Mouse (Mus musculus) hindbrain, embryonic 10.5 days (tissue): Measurements from ENCODE around the gene Dyrk1a. TPM values are rescaled to one million over a fixed set of nuclear protein-coding genes. Genes with fewer than 3 reads are reported as not detected.

Experiments used
- DNase-seq: peaks from one replicate; pipeline ENCODE4 v3.0.0-alpha.2; 2017; ENCODE audit warnings: low spot score
- H3K27ac ChIP-seq: fragments of 300-500 bp; sonication (generic); 2 replicates; pipeline ENCODE4 v1.5.1; 2016; ENCODE audit warnings: mild to moderate bottlenecking, moderate library complexity
- H3K27me3 ChIP-seq: fragments of 300-500 bp; sonication (generic); 2 replicates; pipeline ENCODE4 v1.6.1; 2016; ENCODE audit warnings: mild to moderate bottlenecking; ENCODE audit not compliant: poor library complexity, insufficient read depth, severe bottlenecking
- H3K36me3 ChIP-seq: fragments of 300-500 bp; sonication (generic); 2 replicates; pipeline ENCODE4 v1.6.1; 2016; ENCODE audit warnings: mild to moderate bottlenecking, moderate library complexity
- H3K4me1 ChIP-seq: fragments of 300-500 bp; sonication (generic); replicated peaks from 2 replicates; pipeline ENCODE4 v1.6.1; 2016; ENCODE audit warnings: mild to moderate bottlenecking
- H3K4me3 ChIP-seq: fragments of 300-500 bp; sonication (generic); 2 replicates; pipeline ENCODE4 v1.5.1; 2016; ENCODE audit warnings: mild to moderate bottlenecking, moderate library complexity
- H3K9me3 ChIP-seq: fragments of 300-500 bp; sonication (generic); 2 replicates; pipeline ENCODE4 v1.6.1; 2016; ENCODE audit warnings: mild to moderate bottlenecking, moderate library complexity
- WGBS: fragments of 180-500 bp; shearing (Covaris S2); methylation state at CpG from one replicate; pipeline ENCODE4 v1.1.7; 2016; 5-methylcytosine and 5-hydroxymethylcytosine counted together
- polyA plus RNA-seq: library from polyadenylated mRNA; unstranded; fragments of >200 nt; fragmentation: Nextera tagmentation; extraction: Ambion mirVana; gene quantifications from 2 replicates; pipeline ENCODE4 v1.2.1, GENCODE M21; 2016

The Dyrk1a gene
- polyA plus RNA-seq, 1 experiment from 2014 or later = 7.8 TPM

GRCm38 (mm10) chr16:94587461-94587860 lies 17.7 kb downstream of the Dyrk1a start:
- no peak overlapping the region for H3K4me3 ChIP-seq

GRCm38 (mm10) chr16:94588171-94588570 lies 18.4 kb downstream of the Dyrk1a start:
- Histone ChIP-seq H3K27me3 (no peaks in the 10 kb centered on the region), H3K36me3 (peaks cover 4% of the 10 kb centered on the region; the same call in 1 of the 2 replicates), H3K4me3 (no peak overlapping the region), H3K4me1 (peaks cover 39% of the 10 kb centered on the region), H3K27ac (no peak overlapping the region), H3K9me3 (no peaks in the 10 kb centered on the region)
- 90% methylated on average over 8 of the region's 8 CpGs for WGBS
- no peak for DNase-seq

More at GRCm38 (mm10) chr16:94587461-94587860, 17.7 kb downstream of the Dyrk1a start:
- WGBS = 89% methylated on average over 4 of the region's 4 CpGs
- H3K4me1 ChIP-seq = peaks cover 39% of the 10 kb centered on the region
- no peaks in the 10 kb centered on the region for H3K27me3 ChIP-seq
- 0 out of 2 replicates have a peak, but pooled peaks cover 3% of the 10 kb centered on the region for H3K36me3 ChIP-seq
- H3K27ac ChIP-seq = no peak overlapping the region
- H3K9me3 ChIP-seq = no peaks in the 10 kb centered on the region
- no peak for DNase-seq

GRCm38 (mm10) chr16:94588974-94589373 lies 19.2 kb downstream of the Dyrk1a start:
- Histone ChIP-seq H3K4me1 (peaks cover 33% of the 10 kb centered on the region), H3K27me3 (no peaks in the 10 kb centered on the region), H3K9me3 (no peaks in the 10 kb centered on the region), H3K36me3 (peaks cover 9% of the 10 kb centered on the region; the same call in 1 of the 2 replicates), H3K4me3 (no peak overlapping the region), H3K27ac (no peak overlapping the region)
- WGBS = 93% methylated on average over 6 of the region's 6 CpGs
- no peak for DNase-seq

- H3K4me1 ChIP-seq = peaks cover 32% of the 10 kb centered on the region
- H3K9me3 ChIP-seq = no peaks in the 10 kb centered on the region
- H3K27ac ChIP-seq = no peak overlapping the region
- 95% methylated on average over 1 of the region's 1 CpGs for WGBS
- H3K27me3 ChIP-seq = no peaks in the 10 kb centered on the region
- no peak for DNase-seq
- no peak overlapping the region for H3K4me3 ChIP-seq
- H3K36me3 ChIP-seq = peaks cover 9% of the 10 kb centered on the region
Measured at GRCm38 (mm10) chr16:94589648-94590047, 19.8 kb downstream of the Dyrk1a start.

- WGBS = 95% methylated on average over 1 of the region's 1 CpGs
- peaks cover 8% of the 10 kb centered on the region for H3K36me3 ChIP-seq
Measured at GRCm38 (mm10) chr16:94590214-94590613, 20.4 kb downstream of the Dyrk1a start.

GRCm38 (mm10) chr16:94590977-94591376 lies 21.2 kb downstream of the Dyrk1a start:
- Histone ChIP-seq H3K4me3 (no peak overlapping the region), H3K36me3 (peaks cover 10% of the 10 kb centered on the region), H3K27ac (no peak overlapping the region), H3K9me3 (no peaks in the 10 kb centered on the region), H3K4me1 (peaks cover 26% of the 10 kb centered on the region), H3K27me3 (no peaks in the 10 kb centered on the region)
- DNase-seq = no peak
- 93% methylated on average over 8 of the region's 8 CpGs for WGBS

More at GRCm38 (mm10) chr16:94590214-94590613, 20.4 kb downstream of the Dyrk1a start:
- Histone ChIP-seq H3K4me1 (peaks cover 27% of the 10 kb centered on the region), H3K9me3 (no peaks in the 10 kb centered on the region), H3K27ac (no peak overlapping the region), H3K4me3 (no peak overlapping the region), H3K27me3 (no peaks in the 10 kb centered on the region)
- DNase-seq = no peak

GRCm38 (mm10) chr16:94591536-94591935 lies 21.7 kb downstream of the Dyrk1a start:
- no peak overlapping the region for H3K27ac ChIP-seq
- no peaks in the 10 kb centered on the region for H3K9me3 ChIP-seq
- no peaks in the 10 kb centered on the region for H3K27me3 ChIP-seq
- WGBS = 88% methylated on average over 3 of the region's 3 CpGs
- H3K36me3 ChIP-seq = peaks cover 10% of the 10 kb centered on the region
- H3K4me3 ChIP-seq = no peak overlapping the region
- peaks cover 23% of the 10 kb centered on the region for H3K4me1 ChIP-seq
- DNase-seq = no peak

- Histone ChIP-seq H3K4me3 (no peak overlapping the region), H3K27me3 (no peaks in the 10 kb centered on the region), H3K27ac (no peak overlapping the region), H3K4me1 (peaks cover 37% of the 10 kb centered on the region), H3K9me3 (no peaks in the 10 kb centered on the region), H3K36me3 (peaks cover 10% of the 10 kb centered on the region)
- WGBS = 82% methylated on average over 2 of the region's 2 CpGs
- DNase-seq = no peak
Measured at GRCm38 (mm10) chr16:94596633-94597032, 26.8 kb downstream of the Dyrk1a start.

GRCm38 (mm10) chr16:94597640-94598039 lies 27.8 kb downstream of the Dyrk1a start:
- no peak for DNase-seq
- H3K27me3 ChIP-seq = no peaks in the 10 kb centered on the region
- no peak overlapping the region for H3K27ac ChIP-seq
- no peak overlapping the region for H3K4me3 ChIP-seq
- peaks cover 10% of the 10 kb centered on the region for H3K36me3 ChIP-seq
- 69% methylated on average over 1 of the region's 1 CpGs for WGBS
- H3K9me3 ChIP-seq = no peaks in the 10 kb centered on the region
- peaks cover 47% of the 10 kb centered on the region for H3K4me1 ChIP-seq

- Histone ChIP-seq H3K27ac (no peak overlapping the region), H3K4me3 (no peak overlapping the region), H3K9me3 (no peaks in the 10 kb centered on the region), H3K27me3 (no peaks in the 10 kb centered on the region), H3K36me3 (0 out of 2 replicates have a peak, but pooled peaks cover 3% of the 10 kb centered on the region), H3K4me1 (peaks cover 56% of the 10 kb centered on the region)
- WGBS = 55% methylated on average over 6 of the region's 6 CpGs
- DNase-seq = no peak
Measured at GRCm38 (mm10) chr16:94599977-94600724, 30.3 kb downstream of the Dyrk1a start.

- Histone ChIP-seq H3K27ac (no peak overlapping the region), H3K4me3 (no peak overlapping the region), H3K27me3 (no peaks in the 10 kb centered on the region), H3K4me1 (peaks cover 56% of the 10 kb centered on the region), H3K36me3 (no peaks in the 10 kb centered on the region), H3K9me3 (no peaks in the 10 kb centered on the region)
- WGBS = 81% methylated on average over 5 of the region's 5 CpGs
- no peak for DNase-seq
Measured at GRCm38 (mm10) chr16:94601089-94601488, 31.3 kb downstream of the Dyrk1a start.

GRCm38 (mm10) chr16:94601540-94601953 lies 31.7 kb downstream of the Dyrk1a start:
- Histone ChIP-seq H3K27ac (0 out of 2 replicates have a peak overlapping the region, but pooled peaks have one; percentile 25), H3K27me3 (no peaks in the 10 kb centered on the region), H3K9me3 (no peaks in the 10 kb centered on the region), H3K4me3 (no peak overlapping the region), H3K4me1 (peaks cover 56% of the 10 kb centered on the region), H3K36me3 (no peaks in the 10 kb centered on the region)
- 46% methylated on average over 6 of the region's 6 CpGs for WGBS
- peak; percentile 35 for DNase-seq

GRCm38 (mm10) chr16:94602188-94602587 lies 32.4 kb downstream of the Dyrk1a start:
- no peak for DNase-seq
- Histone ChIP-seq H3K9me3 (no peaks in the 10 kb centered on the region), H3K4me1 (peaks cover 54% of the 10 kb centered on the region), H3K4me3 (no peak overlapping the region), H3K27ac (no peak overlapping the region), H3K36me3 (no peaks in the 10 kb centered on the region), H3K27me3 (no peaks in the 10 kb centered on the region)
- 87% methylated on average over 1 of the region's 1 CpGs for WGBS
